Mouse (Mus musculus) thymus, adult 2 months (tissue): ENCODE results near the gene Lrig2. TPM values are rescaled to one million over a fixed set of nuclear protein-coding genes. Genes with fewer than 3 reads are reported as not detected.

Experiments
- DNase-seq: peaks from one replicate; pipeline ENCODE4 v3.0.0; 2021
- H3K27ac ChIP-seq: fragments of 200-500 bp; 2 replicates; pipeline ENCODE4 v1.5.1; 2012; ENCODE audit warnings: low read length, control low read depth; ENCODE audit not compliant: control insufficient read depth, insufficient read depth
- H3K27me3 ChIP-seq: fragments of 200-500 bp; 2 replicates; pipeline ENCODE4 v1.6.1; 2012; ENCODE audit warnings: mild to moderate bottlenecking, low read length, moderate library complexity, mixed read lengths; ENCODE audit not compliant: control insufficient read depth, insufficient read depth
- H3K36me3 ChIP-seq: fragments of 200-500 bp; 2 replicates; pipeline ENCODE4 v1.6.1; 2012; ENCODE audit warnings: mild to moderate bottlenecking, low read length, moderate library complexity; ENCODE audit not compliant: control insufficient read depth, insufficient read depth
- H3K4me1 ChIP-seq: fragments of 200-500 bp; replicated peaks from 2 replicates; pipeline ENCODE4 v1.6.1; 2012; ENCODE audit warnings: low read length; ENCODE audit not compliant: control insufficient read depth, insufficient read depth
- H3K4me3 ChIP-seq: fragments of 200-500 bp; 2 replicates; pipeline ENCODE4 v1.5.1; 2012; ENCODE audit warnings: mild to moderate bottlenecking, low read length, control low read depth, moderate library complexity; ENCODE audit not compliant: control insufficient read depth, insufficient read depth
- CTCF ChIP-seq: fragments of 200-500 bp; IDR thresholded peaks from 2 replicates; pipeline ENCODE4 v1.5.1; 2012; ENCODE audit warnings: mild to moderate bottlenecking, control low read depth, low read length, moderate library complexity, borderline replicate concordance; ENCODE audit not compliant: control insufficient read depth, poor library complexity, insufficient read depth; ENCODE audit errors: extremely low read depth
- POLR2A ChIP-seq: fragments of 200-500 bp; IDR thresholded peaks from 2 replicates; pipeline ENCODE4 v1.6.1; 2012; ENCODE audit warnings: mild to moderate bottlenecking, low read length, control low read depth, moderate library complexity; ENCODE audit not compliant: control insufficient read depth, poor library complexity, insufficient read depth; ENCODE audit errors: extremely low read depth
- WGBS: fragments of 180-500 bp; shearing (Covaris S2); methylation state at CpG from one replicate; pipeline ENCODE4 v1.1.7; 2018; 5-methylcytosine and 5-hydroxymethylcytosine counted together
- polyA plus RNA-seq: library from polyadenylated mRNA; depleted of rRNA; stranded (reverse); fragments of >200 nt; gene quantifications from 2 replicates; pipeline ENCODE4 v1.2.3, GENCODE M21; 2012

The Lrig2 gene
- polyA plus RNA-seq, 1 experiment, result 10.7 TPM

- no peak for DNase-seq
- 78% methylated on average over 6 of the region's 6 CpGs for WGBS
- Histone ChIP-seq H3K27ac (no peak overlapping the region), H3K36me3 (no peaks in the 10 kb centered on the region), H3K27me3 (no peaks in the 10 kb centered on the region), H3K4me1 (peaks cover 5% of the 10 kb centered on the region), H3K4me3 (no peak overlapping the region)
- no peak for TF ChIP-seq POLR2A
- TF ChIP-seq CTCF, result no peak
Measured at GRCm38 (mm10) chr3:104445576-104445975, 66.1 kb downstream of the Lrig2 start.

- WGBS, result 75% methylated on average over 3 of the region's 3 CpGs
- Histone ChIP-seq H3K4me3 (no peak overlapping the region), H3K4me1 (peaks cover 5% of the 10 kb centered on the region), H3K27ac (no peak overlapping the region), H3K27me3 (no peaks in the 10 kb centered on the region), H3K36me3 (no peaks in the 10 kb centered on the region)
- DNase-seq, result no peak
- no peak for TF ChIP-seq CTCF
- no peak for TF ChIP-seq POLR2A
Measured at GRCm38 (mm10) chr3:104444946-104445460, 66.7 kb downstream of the Lrig2 start.

- no peak for TF ChIP-seq POLR2A
- no peak for TF ChIP-seq CTCF
- Histone ChIP-seq H3K36me3 (no peaks in the 10 kb centered on the region), H3K27ac (no peak overlapping the region), H3K27me3 (no peaks in the 10 kb centered on the region), H3K4me1 (peaks cover 5% of the 10 kb centered on the region), H3K4me3 (no peak overlapping the region)
- DNase-seq, result no peak
- 96% methylated on average over 3 of the region's 3 CpGs for WGBS
Measured at GRCm38 (mm10) chr3:104444082-104444481, 67.6 kb downstream of the Lrig2 start.

- H3K4me3 ChIP-seq, result no peak overlapping the region
- DNase-seq, result no peak
Measured at GRCm38 (mm10) chr3:104442357-104442756, 69.4 kb downstream of the Lrig2 start.

GRCm38 (mm10) chr3:104441870-104442283 is 69.8 kb downstream of the Lrig2 start:
- 19% methylated on average over 15 of the region's 15 CpGs for WGBS
- Histone ChIP-seq H3K27ac (no peak overlapping the region), H3K4me3 (peak overlapping the region; percentile 17), H3K27me3 (no peaks in the 10 kb centered on the region), H3K4me1 (peaks cover 5% of the 10 kb centered on the region), H3K36me3 (no peaks in the 10 kb centered on the region)
- DNase-seq, result peak; percentile 92
- TF ChIP-seq POLR2A, result no peak
- TF ChIP-seq CTCF, result peak; percentile 91

More at GRCm38 (mm10) chr3:104442357-104442756, 69.4 kb downstream of the Lrig2 start:
- Histone ChIP-seq H3K4me1 (peaks cover 5% of the 10 kb centered on the region), H3K27me3 (no peaks in the 10 kb centered on the region), H3K27ac (no peak overlapping the region), H3K36me3 (no peaks in the 10 kb centered on the region)
- TF ChIP-seq CTCF, result no peak
- no peak for TF ChIP-seq POLR2A
- 42% methylated on average over 5 of the region's 5 CpGs for WGBS

- H3K4me1 ChIP-seq, result peaks cover 5% of the 10 kb centered on the region
- H3K27ac ChIP-seq, result no peak overlapping the region
- no peaks in the 10 kb centered on the region for H3K27me3 ChIP-seq
- no peak for DNase-seq
- TF ChIP-seq POLR2A (no peak), CTCF (no peak)
- WGBS, result 89% methylated on average over 7 of the region's 7 CpGs
- H3K4me3 ChIP-seq, result no peak overlapping the region
- H3K36me3 ChIP-seq, result no peaks in the 10 kb centered on the region
Measured at GRCm38 (mm10) chr3:104441435-104441834, 70.3 kb downstream of the Lrig2 start.

- no peak overlapping the region for H3K27ac ChIP-seq
- H3K4me3 ChIP-seq, result no peak overlapping the region
- TF ChIP-seq CTCF, result no peak
- TF ChIP-seq POLR2A, result no peak
- peaks cover 7% of the 10 kb centered on the region for H3K4me1 ChIP-seq
- no peak for DNase-seq
- WGBS, result 94% methylated on average over 1 of the region's 1 CpGs
- H3K36me3 ChIP-seq, result no peaks in the 10 kb centered on the region
- no peaks in the 10 kb centered on the region for H3K27me3 ChIP-seq
Measured at GRCm38 (mm10) chr3:104438777-104439176, 72.9 kb downstream of the Lrig2 start.
